Mouse (Mus musculus) heart, postnatal 0 days (tissue): ENCODE measurements at regions not wholly inside any gene's neighbourhood (a gene's known extent, or its start where the extent isn't known, plus 50 kb on each side); places are given as distances from the start of the nearest gene placed in this dataset.

Source experiments
- ATAC-seq: fragments of 200-750 bp; cut with Nextera tagmentation; 2 replicates; pipeline ENCODE4 v1.8.0; 2017; ENCODE audit warnings: low read depth, moderate number of reproducible peaks, moderate library complexity; ENCODE audit not compliant: insufficient read depth
- DNase-seq: peaks from one replicate; pipeline ENCODE4 v3.0.0-alpha.2; 2016; ENCODE audit warnings: low spot score
- H3K27ac ChIP-seq: fragments of 300-500 bp; sonication (generic); 2 replicates; pipeline ENCODE4 v1.5.1; 2014; ENCODE audit warnings: low read depth, mild to moderate bottlenecking
- H3K27me3 ChIP-seq: fragments of 300-500 bp; sonication (generic); 2 replicates; pipeline ENCODE4 v1.6.1; 2014; ENCODE audit warnings: low read length, mixed read lengths; ENCODE audit not compliant: control insufficient read depth, insufficient read depth
- H3K36me3 ChIP-seq: fragments of 300-500 bp; sonication (generic); replicated peaks from 2 replicates; pipeline ENCODE4 v1.6.1; 2014; ENCODE audit warnings: low read length, mixed read lengths; ENCODE audit not compliant: control insufficient read depth, insufficient read depth
- H3K4me1 ChIP-seq: fragments of 300-500 bp; sonication (generic); 2 replicates; pipeline ENCODE4 v1.6.1; 2014; ENCODE audit warnings: antibody characterized with exemption; ENCODE audit not compliant: control insufficient read depth, insufficient read depth
- H3K4me2 ChIP-seq: fragments of 300-500 bp; sonication (generic); 2 replicates; pipeline ENCODE4 v1.6.1; 2014; ENCODE audit warnings: low read depth, mild to moderate bottlenecking, low read length, moderate library complexity
- H3K4me3 ChIP-seq: fragments of 300-500 bp; sonication (generic); 2 replicates; pipeline ENCODE4 v1.5.1; 2014; ENCODE audit warnings: low read depth, low read length
- H3K9ac ChIP-seq: fragments of 300-500 bp; sonication (generic); replicated peaks from 2 replicates; pipeline ENCODE4 v1.6.1; 2014; ENCODE audit warnings: low read depth, low read length, mixed read lengths
- H3K9me3 ChIP-seq: fragments of 300-500 bp; sonication (generic); replicated peaks from 2 replicates; pipeline ENCODE4 v1.6.1; 2016; ENCODE audit warnings: low read length; ENCODE audit not compliant: control insufficient read depth
- CTCF ChIP-seq: IDR thresholded peaks from 2 replicates; pipeline ENCODE4 v1.5.1; 2016; ENCODE audit warnings: antibody characterized with exemption, control low read depth, low read depth
- EP300 ChIP-seq: IDR thresholded peaks from 2 replicates; pipeline ENCODE4 v1.6.1; 2016; ENCODE audit warnings: antibody characterized with exemption, low read depth
- WGBS: fragments of 180-500 bp; shearing (Covaris S2); extraction: QIAGEN DNeasy Blood & Tissue Kit; methylation state at CpG from one replicate; pipeline ENCODE4 v1.1.7; 2014; 5-methylcytosine and 5-hydroxymethylcytosine counted together

GRCm38 (mm10) chr3:133779161-133779789 lies 234.3 kb upstream of the Tet2 start:
- no peak for TF ChIP-seq EP300
- no peak for TF ChIP-seq CTCF
- no peak for ATAC-seq
- DNase-seq, result no peak
- no peak overlapping the region for H3K4me3 ChIP-seq
- H3K4me2 ChIP-seq, result no peak overlapping the region
- 59% methylated on average over 2 of the region's 2 CpGs for WGBS
- no peak overlapping the region for H3K27ac ChIP-seq
- peaks cover 3% of the 10 kb centered on the region; the same call in 1 of the 2 replicates for H3K4me1 ChIP-seq
- no peaks in the 10 kb centered on the region for H3K27me3 ChIP-seq
- no peak overlapping the region for H3K9ac ChIP-seq
- H3K9me3 ChIP-seq, result no peaks in the 10 kb centered on the region
- H3K36me3 ChIP-seq, result no peaks in the 10 kb centered on the region

- Histone ChIP-seq H3K4me3 (no peak overlapping the region), H3K9ac (no peak overlapping the region), H3K27ac (no peak overlapping the region), H3K36me3 (no peaks in the 10 kb centered on the region), H3K4me2 (no peak overlapping the region), H3K27me3 (no peaks in the 10 kb centered on the region), H3K9me3 (no peaks in the 10 kb centered on the region), H3K4me1 (no peaks in the 10 kb centered on the region)
- WGBS, result 72% methylated on average over 1 of the region's 1 CpGs
- DNase-seq (no peak), ATAC-seq (no peak)
- TF ChIP-seq CTCF (no peak), EP300 (no peak)
Measured at GRCm38 (mm10) chr3:133783060-133783459, 238.1 kb upstream of the Tet2 start.

GRCm38 (mm10) chr3:133791361-133791760 lies 246.4 kb upstream of the Tet2 start:
- Histone ChIP-seq H3K9ac (no peak overlapping the region), H3K27me3 (no peaks in the 10 kb centered on the region), H3K4me2 (no peak overlapping the region), H3K4me3 (no peak overlapping the region), H3K36me3 (no peaks in the 10 kb centered on the region), H3K9me3 (no peaks in the 10 kb centered on the region), H3K27ac (no peak overlapping the region), H3K4me1 (no peaks in the 10 kb centered on the region)
- WGBS, result 84% methylated on average over 2 of the region's 2 CpGs
- TF ChIP-seq CTCF, result no peak
- no peak for TF ChIP-seq EP300
- ATAC-seq (no peak), DNase-seq (no peak)

- Histone ChIP-seq H3K4me1 (no peaks in the 10 kb centered on the region), H3K36me3 (no peaks in the 10 kb centered on the region), H3K27me3 (no peaks in the 10 kb centered on the region), H3K9me3 (no peaks in the 10 kb centered on the region), H3K27ac (no peak overlapping the region), H3K4me3 (no peak overlapping the region), H3K4me2 (no peak overlapping the region), H3K9ac (no peak overlapping the region)
- DNase-seq (no peak), ATAC-seq (no peak)
- TF ChIP-seq CTCF (no peak), EP300 (no peak)
- 82% methylated on average over 1 of the region's 1 CpGs for WGBS
Measured at GRCm38 (mm10) chr3:133809007-133809552, 264.1 kb upstream of the Tet2 start.

- Histone ChIP-seq H3K27ac (no peak overlapping the region), H3K36me3 (no peaks in the 10 kb centered on the region), H3K4me3 (no peak overlapping the region), H3K4me2 (no peak overlapping the region), H3K4me1 (no peaks in the 10 kb centered on the region), H3K9ac (no peak overlapping the region), H3K9me3 (no peaks in the 10 kb centered on the region), H3K27me3 (no peaks in the 10 kb centered on the region)
- TF ChIP-seq EP300 (no peak), CTCF (no peak)
- WGBS, result 62% methylated on average over 4 of the region's 4 CpGs
- DNase-seq (no peak), ATAC-seq (no peak)
Measured at GRCm38 (mm10) chr3:133818966-133819700, 274.2 kb upstream of the Tet2 start.
